Mouse (Mus musculus): ENCODE measurements around the gene Kdm4b.

Kdm4b gene

GRCm38 (mm10) chr17:56345364-56345763, 19.5 kb downstream of the Kdm4b start:
- DNase-seq (ENCODE audit: low spot score) = no peak

GRCm38 (mm10) chr17:56348128-56348527, 22.3 kb downstream of the Kdm4b start:
- DNase-seq (ENCODE audit: low spot score) = no peak

GRCm38 (mm10) chr17:56348586-56348985, 22.7 kb downstream of the Kdm4b start:
- no peak for DNase-seq (ENCODE audit: low spot score)

GRCm38 (mm10) chr17:56350694-56351093, 24.8 kb downstream of the Kdm4b start:
- DNase-seq (ENCODE audit: low spot score) = peak; percentile 61

- DNase-seq (ENCODE audit: low spot score) = no peak
Measured at GRCm38 (mm10) chr17:56356921-56357885, 31.3 kb downstream of the Kdm4b start.

GRCm38 (mm10) chr17:56359183-56359725, 33.4 kb downstream of the Kdm4b start:
- no peak for DNase-seq (ENCODE audit: low spot score)

- no peak for DNase-seq (ENCODE audit: low spot score)
Measured at GRCm38 (mm10) chr17:56359864-56360263, 34.0 kb downstream of the Kdm4b start.

- DNase-seq (ENCODE audit: low spot score) = no peak
Measured at GRCm38 (mm10) chr17:56360451-56360850, 34.6 kb downstream of the Kdm4b start.

- DNase-seq (ENCODE audit: low spot score) = no peak
Measured at GRCm38 (mm10) chr17:56361542-56361941, 35.7 kb downstream of the Kdm4b start.

GRCm38 (mm10) chr17:56365791-56366673, 40.2 kb downstream of the Kdm4b start:
- no peak for DNase-seq (ENCODE audit: low spot score)

GRCm38 (mm10) chr17:56368291-56368790, 42.5 kb downstream of the Kdm4b start:
- DNase-seq (ENCODE audit: low spot score) = no peak

GRCm38 (mm10) chr17:56370090-56370489, 44.2 kb downstream of the Kdm4b start:
- no peak for DNase-seq (ENCODE audit: low spot score)

- no peak for DNase-seq (ENCODE audit: low spot score)
Measured at GRCm38 (mm10) chr17:56371029-56371660, 45.3 kb downstream of the Kdm4b start.

GRCm38 (mm10) chr17:56372109-56372508, 46.2 kb downstream of the Kdm4b start:
- DNase-seq (ENCODE audit: low spot score) = no peak

GRCm38 (mm10) chr17:56373136-56374034, 47.5 kb downstream of the Kdm4b start:
- DNase-seq (ENCODE audit: low spot score) = no peak

- DNase-seq (ENCODE audit: low spot score) = no peak
Measured at GRCm38 (mm10) chr17:56374851-56375250, 49.0 kb downstream of the Kdm4b start.

- DNase-seq (ENCODE audit: low spot score) = no peak
Measured at GRCm38 (mm10) chr17:56379281-56379834, 53.5 kb downstream of the Kdm4b start.

GRCm38 (mm10) chr17:56380286-56380685, 54.4 kb downstream of the Kdm4b start:
- DNase-seq (ENCODE audit: low spot score) = no peak

GRCm38 (mm10) chr17:56381183-56381582, 55.3 kb downstream of the Kdm4b start:
- no peak for DNase-seq (ENCODE audit: low spot score)

GRCm38 (mm10) chr17:56382997-56383396, 57.1 kb downstream of the Kdm4b start:
- DNase-seq (ENCODE audit: low spot score) = no peak

All from urinary bladder, postnatal 10 days (tissue).